Mouse (Mus musculus): ENCODE measurements around the gene Colgalt1. TPM values are rescaled to one million over a fixed set of nuclear protein-coding genes. Genes with fewer than 3 reads are reported as not detected.

Gene Colgalt1
- polyA plus RNA-seq, 1 experiment from 2014 or later: 87.6 TPM

DNA sequence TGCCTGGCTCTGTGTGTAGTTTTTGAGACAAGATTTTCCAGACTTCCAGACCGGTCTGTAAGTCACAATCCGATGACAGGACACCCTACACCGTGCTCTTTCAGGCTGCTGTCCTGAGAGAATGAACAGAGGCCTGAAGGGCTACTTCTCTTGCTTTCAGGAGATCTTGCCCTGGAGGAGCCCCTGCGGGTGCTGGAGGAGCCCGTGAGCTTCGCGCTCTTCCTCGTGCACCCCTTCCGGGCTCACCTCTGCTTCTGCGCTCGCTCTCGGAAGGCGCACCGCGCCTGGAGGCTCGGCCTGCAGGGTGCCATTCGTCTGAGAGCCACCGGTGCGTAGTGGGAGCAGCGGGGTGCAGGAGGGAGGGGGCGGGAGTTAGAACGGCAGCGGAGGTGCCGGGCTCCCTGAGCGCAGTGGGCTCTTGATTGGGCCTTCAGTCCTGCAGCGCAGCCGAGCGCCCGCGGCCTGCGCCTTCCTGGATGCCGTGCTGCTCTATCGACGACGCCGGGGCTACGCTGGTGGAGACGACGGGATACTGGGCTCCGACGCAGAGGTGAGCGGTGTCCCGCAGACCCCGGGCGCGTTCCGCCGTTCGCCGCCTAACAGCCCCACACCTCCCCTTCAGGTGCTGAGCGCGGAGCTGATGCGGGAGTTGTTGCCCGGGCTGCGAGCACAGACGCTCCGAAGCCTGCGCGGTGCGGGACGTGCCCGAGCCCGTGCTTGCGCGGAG is 8.7 kb upstream of the Colgalt1 start:
- WGBS: 4% methylated on average over 65 of the region's 65 CpGs
- Histone ChIP-seq H3K4me1 (ENCODE audit: control insufficient read depth, insufficient read depth, low read length) (peaks cover 16% of the 10 kb centered on the region), H3K27me3 (ENCODE audit: control insufficient read depth, insufficient read depth, low read length) (0 out of 2 replicates have a peak, but pooled peaks cover 2% of the 10 kb centered on the region), H3K4me2 (replicated peaks; ENCODE audit: low read depth, low read length) (peak overlapping the region; percentile 73), H3K9ac (replicated peaks; ENCODE audit: low read depth, low read length) (peak overlapping the region; percentile 25), H3K4me3 (ENCODE audit: low read depth, low read length) (peak overlapping the region; percentile 36), H3K9me3 (ENCODE audit: control insufficient read depth, low read depth, low read length) (no peaks in the 10 kb centered on the region), H3K27ac (ENCODE audit: low read length) (no peak overlapping the region), H3K36me3 (ENCODE audit: control insufficient read depth, insufficient read depth, low read length) (no peaks in the 10 kb centered on the region)
- peak; percentile 1; the same call in 1 of the 2 replicates for ATAC-seq (ENCODE audit: insufficient number of reproducible peaks, insufficient read depth, low FRiP score, low read depth)

DNA sequence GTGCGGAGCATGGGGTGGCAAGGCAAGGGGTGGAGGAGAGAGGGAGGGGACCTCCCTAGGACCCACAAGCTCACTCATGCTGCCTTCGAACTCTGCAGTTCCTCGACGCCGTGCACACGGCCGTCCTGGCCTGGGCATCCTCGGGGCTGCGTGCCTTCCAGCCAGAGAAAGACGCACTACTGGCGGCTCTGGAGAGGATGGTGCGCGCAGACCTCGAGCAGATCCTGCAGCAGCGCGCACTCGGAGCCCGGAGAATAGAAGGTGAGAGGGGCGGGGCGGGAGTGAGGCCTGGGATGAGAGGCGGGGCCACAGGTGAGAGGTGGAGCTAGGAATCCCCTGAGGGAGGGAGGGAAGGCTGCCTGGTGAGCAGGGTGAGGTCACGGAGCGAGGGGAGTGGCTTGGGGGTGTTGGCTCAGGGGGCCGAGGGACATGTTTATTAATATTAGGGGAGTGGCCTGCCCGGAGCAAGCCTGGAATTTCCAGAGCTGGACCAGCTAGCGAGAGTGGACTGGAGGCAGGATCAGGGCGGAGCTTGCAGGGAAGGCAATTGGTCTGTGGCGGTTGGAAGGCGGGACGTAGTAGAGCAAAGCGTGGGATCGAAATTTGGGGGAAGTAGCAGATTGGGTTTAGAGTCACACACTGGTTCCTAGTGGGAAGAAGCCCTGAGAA is 8.0 kb upstream of the Colgalt1 start:
- peaks cover 16% of the 10 kb centered on the region for H3K4me1 ChIP-seq (ENCODE audit: control insufficient read depth, insufficient read depth, low read length)
- WGBS: 1% methylated on average over 32 of the region's 32 CpGs
- no peaks in the 10 kb centered on the region for H3K36me3 ChIP-seq (ENCODE audit: control insufficient read depth, insufficient read depth, low read length)
- no peak overlapping the region; the same call in 1 of the 2 replicates for H3K27ac ChIP-seq (ENCODE audit: low read length)
- 0 out of 2 replicates have a peak, but pooled peaks cover 2% of the 10 kb centered on the region for H3K27me3 ChIP-seq (ENCODE audit: control insufficient read depth, insufficient read depth, low read length)
- peak; percentile 89 for ATAC-seq (ENCODE audit: insufficient number of reproducible peaks, insufficient read depth, low FRiP score, low read depth)
- H3K9me3 ChIP-seq (ENCODE audit: control insufficient read depth, low read depth, low read length): no peaks in the 10 kb centered on the region
- H3K4me3 ChIP-seq (ENCODE audit: low read depth, low read length): peak overlapping the region; percentile 36
- H3K4me2 ChIP-seq (replicated peaks; ENCODE audit: low read depth, low read length): peak overlapping the region; percentile 73
- H3K9ac ChIP-seq (replicated peaks; ENCODE audit: low read depth, low read length): peak overlapping the region; percentile 25; the same call in 1 of the 2 replicates

DNA sequence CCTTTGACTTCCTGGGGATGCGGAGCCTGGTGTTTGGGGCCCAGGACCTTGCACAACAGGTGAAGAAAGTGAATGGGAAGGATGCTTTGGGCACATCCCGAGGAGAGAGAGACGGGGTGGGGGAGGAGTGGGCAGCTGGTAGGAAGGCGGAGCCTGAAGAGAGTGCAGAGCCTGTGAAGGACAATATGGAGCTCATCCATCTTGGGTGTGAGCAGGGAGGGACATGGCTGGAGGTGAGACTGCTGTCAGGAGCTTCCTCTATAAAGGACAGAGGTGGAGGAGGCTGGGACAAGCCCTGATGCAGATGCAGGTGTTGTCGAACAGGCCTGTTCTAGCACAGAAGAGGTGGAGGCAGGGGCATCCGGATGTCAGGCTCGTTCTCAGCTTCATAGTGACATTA is 6.8 kb upstream of the Colgalt1 start:
- Histone ChIP-seq H3K27ac (ENCODE audit: low read length) (no peak overlapping the region), H3K27me3 (ENCODE audit: control insufficient read depth, insufficient read depth, low read length) (0 out of 2 replicates have a peak, but pooled peaks cover 2% of the 10 kb centered on the region), H3K4me3 (ENCODE audit: low read depth, low read length) (no peak overlapping the region), H3K9ac (replicated peaks; ENCODE audit: low read depth, low read length) (no peak overlapping the region), H3K4me1 (ENCODE audit: control insufficient read depth, insufficient read depth, low read length) (peaks cover 16% of the 10 kb centered on the region), H3K36me3 (ENCODE audit: control insufficient read depth, insufficient read depth, low read length) (no peaks in the 10 kb centered on the region; the same call in 1 of the 2 replicates), H3K4me2 (replicated peaks; ENCODE audit: low read depth, low read length) (no peak overlapping the region), H3K9me3 (ENCODE audit: control insufficient read depth, low read depth, low read length) (no peaks in the 10 kb centered on the region)
- ATAC-seq (ENCODE audit: insufficient number of reproducible peaks, insufficient read depth, low FRiP score, low read depth): no peak
- WGBS: 47% methylated on average over 7 of the region's 7 CpGs

DNA sequence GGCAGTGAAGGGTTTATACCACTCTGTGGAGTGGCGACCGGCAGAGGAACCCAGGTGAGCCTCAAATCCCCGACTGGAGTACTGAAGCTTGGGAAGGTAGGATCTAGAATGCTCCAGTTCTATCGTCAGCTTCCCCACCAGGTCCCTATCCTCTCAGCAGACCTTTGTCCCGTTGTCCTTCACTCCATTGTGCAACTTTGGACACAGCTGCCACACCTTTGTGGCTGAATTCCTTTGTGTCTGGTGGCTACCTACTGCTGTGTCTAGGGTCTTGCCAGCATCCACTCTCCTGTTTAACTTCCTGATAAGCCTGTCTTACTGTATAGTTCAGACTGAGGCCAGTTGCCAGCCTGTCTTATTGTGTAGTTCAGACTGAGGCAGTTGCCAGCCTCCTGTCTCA is 1.3 kb downstream of the Colgalt1 start:
- H3K9ac ChIP-seq (replicated peaks; ENCODE audit: low read depth, low read length): peak overlapping the region; percentile 86
- H3K36me3 ChIP-seq (ENCODE audit: control insufficient read depth, insufficient read depth, low read length): peaks cover 18% of the 10 kb centered on the region
- peaks cover 6% of the 10 kb centered on the region for H3K4me1 ChIP-seq (ENCODE audit: control insufficient read depth, insufficient read depth, low read length)
- WGBS: 42% methylated on average over 5 of the region's 5 CpGs
- no peaks in the 10 kb centered on the region for H3K27me3 ChIP-seq (ENCODE audit: control insufficient read depth, insufficient read depth, low read length)
- no peak for ATAC-seq (ENCODE audit: insufficient number of reproducible peaks, insufficient read depth, low FRiP score, low read depth)
- no peak overlapping the region for H3K27ac ChIP-seq (ENCODE audit: low read length)
- no peaks in the 10 kb centered on the region for H3K9me3 ChIP-seq (ENCODE audit: control insufficient read depth, low read depth, low read length)
- H3K4me3 ChIP-seq (ENCODE audit: low read depth, low read length): peak overlapping the region; percentile 86
- H3K4me2 ChIP-seq (replicated peaks; ENCODE audit: low read depth, low read length): peak overlapping the region; percentile 83

DNA sequence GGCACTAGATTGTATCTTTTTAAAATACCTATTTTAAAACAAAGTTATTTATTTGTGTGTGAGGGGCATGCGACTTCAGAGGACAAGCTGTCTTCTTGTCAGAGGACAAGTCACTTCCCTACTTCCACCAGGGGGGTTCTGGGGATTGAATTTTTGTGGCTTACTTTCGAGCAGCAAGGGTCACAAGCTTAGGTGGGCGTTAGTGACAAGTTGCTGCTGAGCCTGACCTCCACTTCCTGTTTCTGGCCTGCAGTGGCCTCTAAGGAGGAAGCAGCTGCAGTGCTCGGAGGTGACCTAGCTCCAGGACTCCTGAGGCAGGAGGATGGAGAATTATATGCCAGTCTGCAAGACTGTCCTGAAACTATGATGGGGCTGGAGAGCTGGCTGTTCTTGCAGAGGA is 2.6 kb downstream of the Colgalt1 start:
- no peak overlapping the region for H3K9ac ChIP-seq (replicated peaks; ENCODE audit: low read depth, low read length)
- no peaks in the 10 kb centered on the region for H3K9me3 ChIP-seq (ENCODE audit: control insufficient read depth, low read depth, low read length)
- ATAC-seq (ENCODE audit: insufficient number of reproducible peaks, insufficient read depth, low FRiP score, low read depth): no peak
- H3K27me3 ChIP-seq (ENCODE audit: control insufficient read depth, insufficient read depth, low read length): no peaks in the 10 kb centered on the region
- peaks cover 6% of the 10 kb centered on the region for H3K4me1 ChIP-seq (ENCODE audit: control insufficient read depth, insufficient read depth, low read length)
- peaks cover 30% of the 10 kb centered on the region for H3K36me3 ChIP-seq (ENCODE audit: control insufficient read depth, insufficient read depth, low read length)
- no peak overlapping the region for H3K27ac ChIP-seq (ENCODE audit: low read length)
- H3K4me3 ChIP-seq (ENCODE audit: low read depth, low read length): no peak overlapping the region
- no peak overlapping the region for H3K4me2 ChIP-seq (replicated peaks; ENCODE audit: low read depth, low read length)
- WGBS: 58% methylated on average over 4 of the region's 4 CpGs

DNA sequence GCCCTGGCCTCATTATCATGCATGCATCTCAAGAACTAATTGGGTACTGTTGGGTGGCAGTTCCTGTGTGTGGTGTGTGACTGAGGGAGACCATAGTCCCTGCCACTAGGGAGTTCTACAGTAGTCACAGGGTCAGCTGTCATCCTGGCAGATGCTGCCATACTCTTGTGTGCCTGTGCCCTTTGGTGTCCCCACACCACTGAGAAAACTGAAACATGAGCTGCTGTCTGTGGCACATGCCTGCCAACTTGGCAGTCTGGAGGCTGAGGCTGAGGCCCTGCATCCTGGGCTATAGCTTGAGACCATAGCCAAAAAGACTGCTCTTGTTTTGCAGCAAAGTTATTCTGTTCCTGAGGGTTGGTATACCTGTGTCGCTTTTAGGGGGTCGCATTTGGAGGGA is 9.0 kb downstream of the Colgalt1 start:
- no peak overlapping the region for H3K9ac ChIP-seq (replicated peaks; ENCODE audit: low read depth, low read length)
- H3K27me3 ChIP-seq (ENCODE audit: control insufficient read depth, insufficient read depth, low read length): no peaks in the 10 kb centered on the region
- H3K4me2 ChIP-seq (replicated peaks; ENCODE audit: low read depth, low read length): no peak overlapping the region
- no peak overlapping the region for H3K4me3 ChIP-seq (ENCODE audit: low read depth, low read length)
- H3K36me3 ChIP-seq (ENCODE audit: control insufficient read depth, insufficient read depth, low read length): peaks cover 78% of the 10 kb centered on the region
- no peaks in the 10 kb centered on the region for H3K4me1 ChIP-seq (ENCODE audit: control insufficient read depth, insufficient read depth, low read length)
- H3K9me3 ChIP-seq (ENCODE audit: control insufficient read depth, low read depth, low read length): peaks cover 17% of the 10 kb centered on the region; the same call in 1 of the 2 replicates
- no peak for ATAC-seq (ENCODE audit: insufficient number of reproducible peaks, insufficient read depth, low FRiP score, low read depth)
- WGBS: 98% methylated on average over 2 of the region's 2 CpGs
- H3K27ac ChIP-seq (ENCODE audit: low read length): no peak overlapping the region

DNA sequence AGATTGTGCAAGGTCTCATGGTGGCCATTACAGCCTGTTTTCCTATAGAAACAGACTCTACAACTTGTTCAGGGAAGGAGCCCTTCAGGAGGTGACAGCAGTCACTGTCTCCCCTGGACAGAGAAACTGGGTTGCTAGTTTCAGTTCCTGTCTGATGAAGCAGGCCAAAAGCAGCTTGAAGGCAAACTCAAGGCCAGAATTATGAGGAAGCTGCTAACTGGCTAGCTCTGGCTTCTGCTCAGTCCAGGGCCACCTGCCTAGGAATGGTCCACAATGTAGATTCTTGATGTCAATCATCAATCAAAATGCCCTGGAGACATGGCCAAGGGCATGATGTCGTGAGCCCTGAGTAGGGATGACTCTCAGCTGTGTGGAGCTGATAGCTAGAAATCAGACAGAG is 14.3 kb downstream of the Colgalt1 start:
- ATAC-seq (ENCODE audit: insufficient number of reproducible peaks, insufficient read depth, low FRiP score, low read depth): no peak
- H3K36me3 ChIP-seq (ENCODE audit: control insufficient read depth, insufficient read depth, low read length): peaks cover 43% of the 10 kb centered on the region

DNA sequence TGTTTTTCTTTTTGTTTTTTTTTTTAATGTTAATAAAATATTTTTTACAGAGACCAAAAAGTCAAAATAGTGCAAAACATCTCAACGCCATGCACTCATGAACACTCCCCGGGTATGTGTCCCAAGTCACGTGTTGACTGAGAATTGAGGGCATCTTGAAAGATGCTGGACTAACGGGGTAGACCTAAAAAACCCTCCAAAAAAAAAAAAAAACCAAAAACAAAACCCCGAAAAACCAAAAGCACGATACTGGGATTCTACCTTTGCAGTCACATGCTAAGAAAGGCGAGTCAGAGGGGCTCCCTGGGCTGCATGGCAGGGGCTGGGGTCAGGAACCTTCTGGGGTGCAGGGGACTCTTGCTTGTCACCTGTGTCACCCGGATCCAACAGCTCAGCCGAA is 16.0 kb downstream of the Colgalt1 start:
- Histone ChIP-seq H3K4me3 (ENCODE audit: low read depth, low read length) (no peak overlapping the region), H3K36me3 (ENCODE audit: control insufficient read depth, insufficient read depth, low read length) (peaks cover 30% of the 10 kb centered on the region), H3K27ac (ENCODE audit: low read length) (no peak overlapping the region), H3K9me3 (ENCODE audit: control insufficient read depth, low read depth, low read length) (peaks cover 15% of the 10 kb centered on the region; the same call in 1 of the 2 replicates), H3K9ac (replicated peaks; ENCODE audit: low read depth, low read length) (no peak overlapping the region), H3K4me1 (ENCODE audit: control insufficient read depth, insufficient read depth, low read length) (peaks cover 12% of the 10 kb centered on the region; the same call in 1 of the 2 replicates), H3K27me3 (ENCODE audit: control insufficient read depth, insufficient read depth, low read length) (no peaks in the 10 kb centered on the region), H3K4me2 (replicated peaks; ENCODE audit: low read depth, low read length) (no peak overlapping the region)
- no peak for ATAC-seq (ENCODE audit: insufficient number of reproducible peaks, insufficient read depth, low FRiP score, low read depth)
- 88% methylated on average over 9 of the region's 9 CpGs for WGBS

More for the DNA sequence above, 14.3 kb downstream of the Colgalt1 start:
- H3K4me3 ChIP-seq (ENCODE audit: low read depth, low read length): no peak overlapping the region
- H3K27me3 ChIP-seq (ENCODE audit: control insufficient read depth, insufficient read depth, low read length): no peaks in the 10 kb centered on the region
- no peak overlapping the region for H3K27ac ChIP-seq (ENCODE audit: low read length)
- H3K4me1 ChIP-seq (ENCODE audit: control insufficient read depth, insufficient read depth, low read length): peaks cover 12% of the 10 kb centered on the region; the same call in 1 of the 2 replicates
- no peak overlapping the region for H3K4me2 ChIP-seq (replicated peaks; ENCODE audit: low read depth, low read length)
- H3K9ac ChIP-seq (replicated peaks; ENCODE audit: low read depth, low read length): no peak overlapping the region
- H3K9me3 ChIP-seq (ENCODE audit: control insufficient read depth, low read depth, low read length): peaks cover 17% of the 10 kb centered on the region; the same call in 1 of the 2 replicates
- WGBS: 77% methylated on average over 1 of the region's 1 CpGs

All from stomach, embryonic 14.5 days (tissue).